8 mouse cellular contexts compared by ENCODE assay signal in the genomic region with DNA sequence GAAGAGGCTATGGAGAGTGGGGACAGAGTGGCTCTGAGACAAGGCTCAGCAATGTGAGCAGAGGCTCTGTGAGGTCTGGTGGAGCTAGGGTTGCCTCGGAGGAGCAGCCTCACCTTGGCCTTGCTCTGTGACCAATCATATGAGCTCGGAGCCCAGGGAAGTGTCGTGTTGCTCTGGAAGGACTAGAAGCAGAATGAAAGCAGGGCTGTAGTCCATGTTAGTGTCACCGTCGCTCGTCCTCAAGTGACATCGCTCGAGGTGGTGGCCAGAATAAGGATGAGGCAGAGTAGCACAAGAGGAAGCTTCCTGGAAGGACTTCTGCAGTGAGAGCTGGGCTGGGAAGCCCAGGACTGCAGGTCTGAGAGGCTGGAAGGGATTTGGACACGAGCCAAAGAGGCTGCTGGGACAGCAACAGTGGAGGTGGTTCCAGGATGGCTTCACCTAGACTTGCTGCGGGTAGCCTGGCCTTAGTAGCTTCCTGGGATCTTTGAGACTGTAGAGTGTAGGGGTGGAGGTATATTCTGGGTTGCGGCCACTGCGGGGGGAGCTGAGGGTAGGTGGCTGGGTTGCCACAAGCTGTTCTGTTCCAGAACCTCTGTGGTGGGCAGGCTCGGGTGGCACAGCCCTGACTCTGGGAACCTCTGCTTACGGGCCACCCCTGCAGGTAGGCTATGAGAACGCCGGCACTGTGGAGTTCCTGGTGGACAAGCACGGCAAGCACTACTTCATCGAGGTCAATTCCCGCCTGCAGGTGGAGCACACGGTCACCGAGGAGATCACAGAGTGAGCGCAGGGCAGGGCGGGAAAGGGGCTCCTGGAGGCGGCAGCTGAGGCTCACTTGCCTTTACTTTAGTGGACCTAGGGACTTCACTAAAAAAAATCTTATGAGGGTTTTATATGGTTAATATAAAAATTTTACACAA. TPM values are rescaled to one million over a fixed set of nuclear protein-coding genes. Genes with fewer than 3 reads are reported as not detected.
A peak's percentile ranks its signal among the peaks of the same experiment; 100 is the strongest.
DNase-seq lines count a peak whose midpoint lies in the region; ATAC-seq and TF ChIP-seq lines count a peak whose summit lies in the region.

No protein-coding gene starts in this region.

- no peak overlapping the region for H3K4me2 ChIP-seq in hindbrain, embryonic 14.5 days (replicated peaks)
- no peak overlapping the region for H3K4me2 ChIP-seq in hindbrain, embryonic 16.5 days (ENCODE audit: low read length)
- H3K4me2 ChIP-seq in limb, embryonic 14.5 days (replicated peaks; ENCODE audit: low read depth, low read length, severe bottlenecking): peak overlapping the region; percentile 21; the same call in 1 of the 2 replicates

- peak; percentile 37 for DNase-seq in hindbrain, embryonic 14.5 days (ENCODE audit: low spot score)
- peak; percentile 69 to 74 for DNase-seq in cerebellum, postnatal 10 days
- peak; percentile 26 to 50 for DNase-seq in heart, postnatal 14 days
- DNase-seq in limb, embryonic 14.5 days (ENCODE audit: low spot score): no peak
- DNase-seq in retina, embryonic 14.5 days (ENCODE audit: low spot score): peak; percentile 60
- DNase-seq in B cell, adult 2 months: no peak
- DNase-seq in c-Kit-positive CD71-positive TER-119-positive erythroid progenitor cells, embryonic 14.5 days (ENCODE audit: low spot score): no peak

- H3K36me3 ChIP-seq in hindbrain, embryonic 14.5 days (replicated peaks; ENCODE audit: control insufficient read depth, insufficient read depth): no peaks in the 10 kb centered on the region
- no peaks in the 10 kb centered on the region for H3K36me3 ChIP-seq in hindbrain, embryonic 16.5 days (ENCODE audit: control insufficient read depth, insufficient read depth, low read length)
- no peaks in the 10 kb centered on the region for H3K36me3 ChIP-seq in limb, embryonic 14.5 days (ENCODE audit: control insufficient read depth, insufficient read depth, low read length)

- H3K4me3 ChIP-seq in hindbrain, embryonic 14.5 days (replicated peaks; ENCODE audit: low read length): no peak overlapping the region
- no peak overlapping the region for H3K4me3 ChIP-seq in hindbrain, embryonic 16.5 days (ENCODE audit: low read length)
- H3K4me3 ChIP-seq in limb, embryonic 14.5 days (replicated peaks; ENCODE audit: low read length): no peak overlapping the region

- H3K4me1 ChIP-seq in hindbrain, embryonic 14.5 days (replicated peaks; ENCODE audit: control insufficient read depth, insufficient read depth, low read length): no peaks in the 10 kb centered on the region
- H3K4me1 ChIP-seq in hindbrain, embryonic 16.5 days (ENCODE audit: control insufficient read depth, insufficient read depth, low read depth, low read length): no peaks in the 10 kb centered on the region
- 0 out of 2 replicates have a peak, but pooled peaks cover 3% of the 10 kb centered on the region for H3K4me1 ChIP-seq in limb, embryonic 14.5 days (ENCODE audit: control insufficient read depth, insufficient read depth, low read length)

- no peak overlapping the region for H3K27ac ChIP-seq in hindbrain, embryonic 14.5 days
- no peak overlapping the region for H3K27ac ChIP-seq in hindbrain, embryonic 16.5 days (ENCODE audit: low read depth, low read length)
- H3K27ac ChIP-seq in limb, embryonic 14.5 days (replicated peaks; ENCODE audit: low read depth, low read length): no peak overlapping the region

- intact Hi-C loops in heart, postnatal 14 days (cut with DNase I): no loop called here

- 41% methylated on average over 24 of the region's 24 CpGs for WGBS in hindbrain, embryonic 14.5 days
- 41% methylated on average over 24 of the region's 24 CpGs for WGBS in hindbrain, embryonic 16.5 days
- 37% methylated on average over 24 of the region's 24 CpGs for WGBS in limb, embryonic 14.5 days

- H3K27me3 ChIP-seq in hindbrain, embryonic 14.5 days (ENCODE audit: control insufficient read depth, insufficient read depth, low read length): no peaks in the 10 kb centered on the region
- no peaks in the 10 kb centered on the region for H3K27me3 ChIP-seq in hindbrain, embryonic 16.5 days (replicated peaks; ENCODE audit: control insufficient read depth, insufficient read depth, low read length)
- no peaks in the 10 kb centered on the region for H3K27me3 ChIP-seq in limb, embryonic 14.5 days (ENCODE audit: control insufficient read depth, insufficient read depth, low read length)

- no peaks in the 10 kb centered on the region for H3K9me3 ChIP-seq in hindbrain, embryonic 14.5 days (ENCODE audit: control insufficient read depth, low read length)
- H3K9me3 ChIP-seq in hindbrain, embryonic 16.5 days (ENCODE audit: control insufficient read depth, low read length): no peaks in the 10 kb centered on the region
- H3K9me3 ChIP-seq in limb, embryonic 14.5 days (ENCODE audit: control insufficient read depth, low read length): no peaks in the 10 kb centered on the region

- no peak overlapping the region for H3K9ac ChIP-seq in hindbrain, embryonic 14.5 days
- H3K9ac ChIP-seq in hindbrain, embryonic 16.5 days (ENCODE audit: low read depth, low read length): no peak overlapping the region
- 0 out of 2 replicates have a peak overlapping the region, but pooled peaks have one; percentile 9 for H3K9ac ChIP-seq in limb, embryonic 14.5 days (ENCODE audit: low read depth, low read length, severe bottlenecking)

- ATAC-seq in hindbrain, embryonic 14.5 days (ENCODE audit: low FRiP score): no peak
- no peak for ATAC-seq in hindbrain, embryonic 16.5 days
- ATAC-seq in limb, embryonic 14.5 days (ENCODE audit: low FRiP score, low read depth): no peak

- TF ChIP-seq POLR2A in limb, embryonic 14.5 days (IDR thresholded peaks at IDR 0.05; ENCODE audit: borderline replicate concordance, extremely low read depth, insufficient read depth, insufficient read length): no peak

RNA-seq across cellular contexts. Expression of gene Lrfn4, which starts 11.4 kb away (rescaled TPM):
- 17.9 and 18.9 TPM in 2 replicates for polyA plus RNA-seq in hindbrain, embryonic 14.5 days (2014; fragmentation: Nextera tagmentation; extraction: Ambion mirVana)
- polyA plus RNA-seq in hindbrain, embryonic 16.5 days (2015; fragmentation: Nextera tagmentation; extraction: Ambion mirVana): 8.0 and 10.5 TPM in 2 replicates
- 10 to 100 TPM; 10.0 to 11.5 TPM for total RNA-seq in heart, postnatal 14 days (2021)
- 49.0 and 75.9 TPM in 2 replicates for polyA plus RNA-seq in limb, embryonic 14.5 days (2012; rRNA removed)
- polyA plus RNA-seq in limb, embryonic 14.5 days (2014; fragmentation: Nextera tagmentation; extraction: Ambion mirVana): 9.5 and 12.8 TPM in 2 replicates

RNA-seq across cellular contexts. Expression of gene Rce1, which starts 21.4 kb away (rescaled TPM):
- 47.0 and 53.3 TPM in 2 replicates for polyA plus RNA-seq in hindbrain, embryonic 14.5 days (2014; fragmentation: Nextera tagmentation; extraction: Ambion mirVana)
- polyA plus RNA-seq in hindbrain, embryonic 16.5 days (2015; fragmentation: Nextera tagmentation; extraction: Ambion mirVana): 51.8 and 54.8 TPM in 2 replicates
- total RNA-seq in heart, postnatal 14 days (2021): 10 to 100 TPM; 10.6 to 12.4 TPM
- 90.2 and 145 TPM in 2 replicates for polyA plus RNA-seq in limb, embryonic 14.5 days (2012; rRNA removed)
- 61.5 and 66.1 TPM in 2 replicates for polyA plus RNA-seq in limb, embryonic 14.5 days (2014; fragmentation: Nextera tagmentation; extraction: Ambion mirVana)

Comparison
In these comparisons a context has a peak if more than half of its experiments do, and no peak if none do; other contexts are left out.
1. DNase-seq: peak in hindbrain, embryonic 14.5 days (single experiment), cerebellum, postnatal 10 days (2 of 2), heart, postnatal 14 days (2 of 2) and retina, embryonic 14.5 days (single experiment); none in limb, embryonic 14.5 days (single experiment), B cell, adult 2 months (0 of 2) and c-Kit-positive CD71-positive TER-119-positive erythroid progenitor cells, embryonic 14.5 days (single experiment).